Mouse (Mus musculus): ENCODE measurements around the gene Psmc1.

Gene Psmc1

GRCm38 (mm10) chr12:100172481-100172880, 62.5 kb downstream of the Psmc1 start:
- no peak for DNase-seq (ENCODE audit: low spot score in 2 of 2)
